8 mouse cellular contexts compared by ENCODE assay signal in genomic region chr3:146520798-146521651, GRCm38 (mm10). TPM values are rescaled to one million over a fixed set of nuclear protein-coding genes. Genes with fewer than 3 reads are reported as not detected.
DNase-seq lines count a peak whose midpoint lies in the region; ATAC-seq and TF ChIP-seq lines count a peak whose summit lies in the region.

Rpf1 (minus strand) TSS chr3:146521429.

- peak; percentile 94 for TF ChIP-seq POLR2A in CH12.LX (IDR thresholded peaks at IDR 0.05; ENCODE audit: low read depth, low read length)

- TF ChIP-seq RAD21 in CH12.LX (IDR thresholded peaks at IDR 0.05; ENCODE audit: low read depth, low read length) = no peak

- H3K79me2 ChIP-seq in CH12.LX (replicated peaks; ENCODE audit: control insufficient read depth, extremely low read depth, insufficient read depth, poor library complexity, severe bottlenecking) = peaks cover 29% of the 10 kb centered on the region

- peak within 1 kb of the TSS; percentile 94 for H3K9ac ChIP-seq in CH12.LX (ENCODE audit: insufficient read depth, low read depth)
- H3K9ac ChIP-seq in forebrain, embryonic 11.5 days (ENCODE audit: low read length) = peak within 1 kb of the TSS; percentile 89
- H3K9ac ChIP-seq in heart, embryonic 16.5 days (ENCODE audit: low read length) = peak within 1 kb of the TSS; percentile 93
- H3K9ac ChIP-seq in liver, embryonic 15.5 days = peak within 1 kb of the TSS; percentile 74
- H3K9ac ChIP-seq in neural tube, embryonic 12.5 days = peak within 1 kb of the TSS; percentile 72

- WGBS in forebrain, embryonic 11.5 days = under 1% methylated on average over 69 of the region's 82 CpGs
- under 1% methylated on average over 61 of the region's 82 CpGs for WGBS in heart, embryonic 16.5 days
- under 1% methylated on average over 68 of the region's 82 CpGs for WGBS in liver, embryonic 15.5 days (ENCODE audit: insufficient replicate concordance)
- WGBS in neural tube, embryonic 12.5 days = under 1% methylated on average over 75 of the region's 82 CpGs

- H3K27ac ChIP-seq in CH12.LX (ENCODE audit: insufficient read depth, low read depth) = peak within 1 kb of the TSS; percentile 81
- H3K27ac ChIP-seq in forebrain, embryonic 11.5 days (ENCODE audit: low read depth, low read length) = peak within 1 kb of the TSS; percentile 94
- peak within 1 kb of the TSS; percentile 99 for H3K27ac ChIP-seq in heart, embryonic 16.5 days (ENCODE audit: low read length)
- H3K27ac ChIP-seq in liver, embryonic 15.5 days (replicated peaks) = peak within 1 kb of the TSS; percentile 95
- H3K27ac ChIP-seq in neural tube, embryonic 12.5 days = peak within 1 kb of the TSS; percentile 90

- TF ChIP-seq EP300 in CH12.LX (IDR thresholded peaks at IDR 0.05; ENCODE audit: low read length) = no peak

- H3K27me3 ChIP-seq in CH12.LX (replicated peaks) = no peaks in the 10 kb centered on the region
- H3K27me3 ChIP-seq in forebrain, embryonic 11.5 days (ENCODE audit: control insufficient read depth, insufficient read depth, low read length) = no peaks in the 10 kb centered on the region
- H3K27me3 ChIP-seq in heart, embryonic 16.5 days (ENCODE audit: control insufficient read depth, insufficient read depth, low read length) = no peaks in the 10 kb centered on the region
- H3K27me3 ChIP-seq in liver, embryonic 15.5 days = peaks cover 8% of the 10 kb centered on the region
- H3K27me3 ChIP-seq in neural tube, embryonic 12.5 days (replicated peaks) = no peaks in the 10 kb centered on the region

- peaks cover 19 to 33% of the 10 kb centered on the region in 2 experiments for H3K36me3 ChIP-seq in CH12.LX (replicated peaks in 1 of 2; ENCODE audit: control insufficient read depth in 1 of 2, insufficient read depth in 1 of 2, low read length in 1 of 2)
- H3K36me3 ChIP-seq in forebrain, embryonic 11.5 days (ENCODE audit: control insufficient read depth, insufficient read depth, low read length) = no peaks in the 10 kb centered on the region; the same call in 1 of the 2 replicates
- H3K36me3 ChIP-seq in heart, embryonic 16.5 days (ENCODE audit: control insufficient read depth, insufficient read depth) = peaks cover 17% of the 10 kb centered on the region
- H3K36me3 ChIP-seq in liver, embryonic 15.5 days (replicated peaks) = peaks cover 21% of the 10 kb centered on the region
- peaks cover 18% of the 10 kb centered on the region for H3K36me3 ChIP-seq in neural tube, embryonic 12.5 days

- peak within 1 kb of the TSS; percentile 70 for H3K4me2 ChIP-seq in CH12.LX (ENCODE audit: insufficient read depth, low read depth, poor library complexity, severe bottlenecking)
- H3K4me2 ChIP-seq in forebrain, embryonic 11.5 days (ENCODE audit: low read depth, low read length, severe bottlenecking) = peak within 1 kb of the TSS; percentile 47
- H3K4me2 ChIP-seq in heart, embryonic 16.5 days (ENCODE audit: low read depth, low read length) = peak within 1 kb of the TSS; percentile 89
- peak within 1 kb of the TSS; percentile 88 for H3K4me2 ChIP-seq in liver, embryonic 15.5 days
- peak within 1 kb of the TSS; percentile 75 for H3K4me2 ChIP-seq in neural tube, embryonic 12.5 days (replicated peaks)

- no peak for TF ChIP-seq CTCF in CH12.LX (conservative IDR thresholded peaks at IDR 0.05 in 1 of 2, IDR thresholded peaks at IDR 0.05 in 1 of 2; ENCODE audit: low read depth in 2 of 2, low read length in 2 of 2)

- H3K4me3 ChIP-seq in CH12.LX (replicated peaks in 1 of 3; ENCODE audit: low read depth in 2 of 3, low read length in 2 of 3, poor library complexity in 1 of 3) = peak within 1 kb of the TSS; percentile 75 to 87 (median 78)
- H3K4me3 ChIP-seq in forebrain, embryonic 11.5 days (ENCODE audit: low read depth, low read length) = peak within 1 kb of the TSS; percentile 76
- H3K4me3 ChIP-seq in heart, embryonic 16.5 days (ENCODE audit: low read length) = peak within 1 kb of the TSS; percentile 82
- peak within 1 kb of the TSS; percentile 92 for H3K4me3 ChIP-seq in liver, embryonic 15.5 days (replicated peaks)
- peak within 1 kb of the TSS; percentile 66 for H3K4me3 ChIP-seq in neural tube, embryonic 12.5 days

- peaks cover 2 to 17% of the 10 kb centered on the region in 2 experiments for H3K4me1 ChIP-seq in CH12.LX (ENCODE audit: control insufficient read depth in 1 of 2, insufficient read depth in 2 of 2)
- H3K4me1 ChIP-seq in forebrain, embryonic 11.5 days (replicated peaks; ENCODE audit: control insufficient read depth, insufficient read depth, low read length) = no peaks in the 10 kb centered on the region
- peaks cover 7% of the 10 kb centered on the region; the same call in 1 of the 2 replicates for H3K4me1 ChIP-seq in heart, embryonic 16.5 days (ENCODE audit: control insufficient read depth, insufficient read depth, low read length)
- peaks cover 19% of the 10 kb centered on the region for H3K4me1 ChIP-seq in liver, embryonic 15.5 days (replicated peaks)
- H3K4me1 ChIP-seq in neural tube, embryonic 12.5 days = no peaks in the 10 kb centered on the region

- peak; percentile 95 for ATAC-seq in forebrain, embryonic 11.5 days (replicated peaks; ENCODE audit: low FRiP score)
- peak; percentile 94 for ATAC-seq in heart, embryonic 16.5 days (replicated peaks; ENCODE audit: extremely low read depth, insufficient read depth, low FRiP score)
- peak; percentile 95 for ATAC-seq in liver, embryonic 15.5 days (ENCODE audit: insufficient read depth)
- peak; percentile 98 for ATAC-seq in neural tube, embryonic 12.5 days (ENCODE audit: low FRiP score, low read depth)

- DNase-seq in CH12.LX (ENCODE audit: extremely low read depth) = peak; percentile 99
- peak; percentile 88 for DNase-seq in c-Kit-positive CD71-positive TER-119-negative erythroid progenitor cells, embryonic 14.5 days (ENCODE audit: low read depth)
- DNase-seq in forebrain, embryonic 11.5 days (ENCODE audit: low spot score) = peak; percentile 91
- peak; percentile 95 for DNase-seq in kidney, postnatal 36 days
- peak; percentile 96 for DNase-seq in telencephalon, adult 2 months (ENCODE audit: low read depth, low spot score)

- in situ Hi-C loops in CH12.LX (cut with MboI; ENCODE audit: low pct_ligation_motif_present, low pct_unique_long_range_greater_than_20kb, low sequenced_read_pairs) = no loop called here

- dilution Hi-C loops in CH12.LX (cut with MboI; ENCODE audit: extremely low pct_ligation_motif_present, extremely low pct_unique_long_range_greater_than_20kb, low sequenced_read_pairs) = no loop called here

- H3K9me3 ChIP-seq in CH12.LX (replicated peaks; ENCODE audit: low read length) = no peaks in the 10 kb centered on the region
- no peaks in the 10 kb centered on the region for H3K9me3 ChIP-seq in forebrain, embryonic 11.5 days (ENCODE audit: control insufficient read depth, low read length)
- no peaks in the 10 kb centered on the region for H3K9me3 ChIP-seq in heart, embryonic 16.5 days (replicated peaks; ENCODE audit: control insufficient read depth, low read length)
- no peaks in the 10 kb centered on the region for H3K9me3 ChIP-seq in liver, embryonic 15.5 days (replicated peaks)
- no peaks in the 10 kb centered on the region for H3K9me3 ChIP-seq in neural tube, embryonic 12.5 days

TF ChIP-seq in CH12.LX, 34 proteins besides CTCF, POLR2A, EP300 and RAD21 (continues in another document):
- TF ChIP-seq MAFK (IDR thresholded peaks at IDR 0.05; ENCODE audit: insufficient replicate concordance, low read length) = no peak
- peak; percentile 82; the same call in 1 of the 2 replicates for TF ChIP-seq GABPA (IDR thresholded peaks at IDR 0.05; ENCODE audit: insufficient replicate concordance, low read depth, low read length)
- TF ChIP-seq ZMIZ1 (IDR thresholded peaks at IDR 0.05; ENCODE audit: low read depth, low read length) = peak; percentile 97
- TF ChIP-seq POLR2AphosphoS2 (IDR thresholded peaks at IDR 0.05; ENCODE audit: low read depth, low read length) = peak; percentile 94
- peak; percentile 84 for TF ChIP-seq IRF4 (IDR thresholded peaks at IDR 0.05; ENCODE audit: low read depth, low read length)
- 0 out of 2 replicates have a peak, but pooled peaks have one; percentile 10 for TF ChIP-seq UBTF (IDR thresholded peaks at IDR 0.05; ENCODE audit: low read depth, low read length)
- TF ChIP-seq MYC (IDR thresholded peaks at IDR 0.05; ENCODE audit: low read depth, low read length) = peak; percentile 94
- no peak for TF ChIP-seq PAX5 (IDR thresholded peaks at IDR 0.05; ENCODE audit: low read length)
- no peak for TF ChIP-seq USF2 (conservative IDR thresholded peaks at IDR 0.05; ENCODE audit: low read depth, low read length)
- TF ChIP-seq ELF1 (IDR thresholded peaks at IDR 0.05; ENCODE audit: low read depth, low read length) = peak; percentile 99
- TF ChIP-seq E2F4 (IDR thresholded peaks at IDR 0.05; ENCODE audit: insufficient replicate concordance, low read depth, low read length) = peak; percentile 65; the same call in 1 of the 2 replicates
- TF ChIP-seq MAZ (IDR thresholded peaks at IDR 0.05; ENCODE audit: low read depth, low read length) = no peak
- peak; percentile 97 for TF ChIP-seq TBP (conservative IDR thresholded peaks at IDR 0.05; ENCODE audit: low read depth, low read length)
- peak; percentile 91 for TF ChIP-seq MXI1 (IDR thresholded peaks at IDR 0.05; ENCODE audit: low read depth, low read length)
- TF ChIP-seq HCFC1 (IDR thresholded peaks at IDR 0.05; ENCODE audit: low read depth, low read length) = peak; percentile 95
- TF ChIP-seq TCF12 (IDR thresholded peaks at IDR 0.05; ENCODE audit: low read depth, low read length) = peak; percentile 97
- TF ChIP-seq NELFE (IDR thresholded peaks at IDR 0.05; ENCODE audit: low read depth, low read length) = peak; percentile 99
- peak; percentile 41; the same call in 1 of the 2 replicates for TF ChIP-seq BHLHE40 (IDR thresholded peaks at IDR 0.05; ENCODE audit: low read depth, low read length)
- TF ChIP-seq MAX (IDR thresholded peaks at IDR 0.05; ENCODE audit: low read length) = peak; percentile 85
- TF ChIP-seq CHD2 (IDR thresholded peaks at IDR 0.05; ENCODE audit: low read length) = peak; percentile 98
- TF ChIP-seq JUN (IDR thresholded peaks at IDR 0.05; ENCODE audit: insufficient read depth, low read depth, low read length) = no peak
- peak; percentile 96 for TF ChIP-seq RCOR1 (conservative IDR thresholded peaks at IDR 0.05; ENCODE audit: low read depth, low read length)
- TF ChIP-seq ZC3H11A (IDR thresholded peaks at IDR 0.05; ENCODE audit: low read depth, low read length) = no peak

RNA-seq across cellular contexts. Expression of gene Rpf1, which starts in this region (rescaled TPM):
- total RNA-seq in CH12.LX (2012; rRNA removed) (100 and 121 TPM in 2 replicates), CH12.LX (2014; rRNA removed) (262 and 300 TPM in 2 replicates)
- 185 and 207 TPM in 2 replicates for polyA plus RNA-seq in CH12.LX (2012; ENCODE audit: insufficient read length, low read depth)
- 70.0 and 72.8 TPM in 2 replicates for polyA plus RNA-seq in forebrain, embryonic 11.5 days (2014; fragmentation: Nextera tagmentation; extraction: Ambion mirVana)
- 31.4 and 38.8 TPM in 2 replicates for polyA plus RNA-seq in heart, embryonic 16.5 days (2015; fragmentation: Nextera tagmentation; extraction: Ambion mirVana)
- polyA plus RNA-seq in liver, embryonic 15.5 days (2015; fragmentation: Nextera tagmentation; extraction: Ambion mirVana) = 25.7 and 25.9 TPM in 2 replicates
- 61.9 and 62.5 TPM in 2 replicates for polyA plus RNA-seq in neural tube, embryonic 12.5 days (2016; fragmentation: Nextera tagmentation; extraction: Ambion mirVana)

Comparison
In these comparisons a context has a peak if more than half of its experiments do, and no peak if none do; other contexts are left out.
1. Peak in every context shown above with its lines: DNase-seq, ATAC-seq, H3K4me3 ChIP-seq and H3K27ac ChIP-seq.